Mouse (Mus musculus): ENCODE data around the gene Phf2. TPM values are rescaled to one million over a fixed set of nuclear protein-coding genes. Genes with fewer than 3 reads are reported as not detected.

Gene Phf2
- total and polyA plus RNA-seq, 2 experiments from 2014 or later = 5.1 to 26.0 TPM

GRCm38 (mm10) chr13:48911426-48911825 is 40.5 kb upstream of the Phf2 start:
- H3K27ac ChIP-seq (ENCODE audit: low read depth, low read length) = no peak overlapping the region
- H3K4me3 ChIP-seq (ENCODE audit: low read depth, low read length) = no peak overlapping the region
- H3K36me3 ChIP-seq (ENCODE audit: insufficient read depth, low read length) = peaks cover 34% of the 10 kb centered on the region
- H3K4me1 ChIP-seq (ENCODE audit: insufficient read depth, low read length) = no peaks in the 10 kb centered on the region
- TF ChIP-seq CTCF (IDR thresholded peaks at IDR 0.05) = no peak
- H3K4me2 ChIP-seq (ENCODE audit: low read depth, low read length, poor library complexity, severe bottlenecking) = no peak overlapping the region
- no peak overlapping the region for H3K9ac ChIP-seq (replicated peaks; ENCODE audit: low read length, poor library complexity, severe bottlenecking)
- no peak for DNase-seq (ENCODE audit: low spot score)
- no peaks in the 10 kb centered on the region for H3K9me3 ChIP-seq (ENCODE audit: low read length)
- H3K27me3 ChIP-seq (ENCODE audit: insufficient read depth, low read length) = no peaks in the 10 kb centered on the region
- ATAC-seq (ENCODE audit: low FRiP score) = no peak
- WGBS = 87% methylated on average over 7 of the region's 7 CpGs

- Histone ChIP-seq H3K9me3 (ENCODE audit: low read length) (no peaks in the 10 kb centered on the region), H3K36me3 (ENCODE audit: insufficient read depth, low read length) (peaks cover 43% of the 10 kb centered on the region), H3K27ac (ENCODE audit: low read depth, low read length) (no peak overlapping the region), H3K9ac (replicated peaks; ENCODE audit: low read length, poor library complexity, severe bottlenecking) (no peak overlapping the region), H3K27me3 (ENCODE audit: insufficient read depth, low read length) (no peaks in the 10 kb centered on the region), H3K4me3 (ENCODE audit: low read depth, low read length) (no peak overlapping the region), H3K4me1 (ENCODE audit: insufficient read depth, low read length) (no peaks in the 10 kb centered on the region), H3K4me2 (ENCODE audit: low read depth, low read length, poor library complexity, severe bottlenecking) (no peak overlapping the region)
- ATAC-seq (ENCODE audit: low FRiP score) (no peak), DNase-seq (ENCODE audit: low spot score) (no peak)
- 85% methylated on average over 2 of the region's 2 CpGs for WGBS
- TF ChIP-seq CTCF (IDR thresholded peaks at IDR 0.05) = no peak
These were observed 34.5 kb upstream of the Phf2 start for GRCm38 (mm10) chr13:48905458-48905857.

GRCm38 (mm10) chr13:48895376-48895775 is 24.5 kb upstream of the Phf2 start:
- peaks cover 40% of the 10 kb centered on the region for H3K36me3 ChIP-seq (ENCODE audit: insufficient read depth, low read length)
- no peaks in the 10 kb centered on the region for H3K27me3 ChIP-seq (ENCODE audit: insufficient read depth, low read length)
- H3K9ac ChIP-seq (replicated peaks; ENCODE audit: low read length, poor library complexity, severe bottlenecking) = no peak overlapping the region
- no peaks in the 10 kb centered on the region for H3K4me1 ChIP-seq (ENCODE audit: insufficient read depth, low read length)
- DNase-seq (ENCODE audit: low spot score) (no peak), ATAC-seq (ENCODE audit: low FRiP score) (no peak)
- H3K4me2 ChIP-seq (ENCODE audit: low read depth, low read length, poor library complexity, severe bottlenecking) = no peak overlapping the region
- no peaks in the 10 kb centered on the region for H3K9me3 ChIP-seq (ENCODE audit: low read length)
- TF ChIP-seq CTCF (IDR thresholded peaks at IDR 0.05) = no peak
- H3K4me3 ChIP-seq (ENCODE audit: low read depth, low read length) = no peak overlapping the region
- WGBS = 89% methylated on average over 5 of the region's 5 CpGs
- no peak overlapping the region for H3K27ac ChIP-seq (ENCODE audit: low read depth, low read length)

GRCm38 (mm10) chr13:48890260-48890960 is 19.5 kb upstream of the Phf2 start:
- Histone ChIP-seq H3K4me3 (ENCODE audit: low read depth, low read length) (no peak overlapping the region), H3K9me3 (ENCODE audit: low read length) (no peaks in the 10 kb centered on the region), H3K36me3 (ENCODE audit: insufficient read depth, low read length) (peaks cover 54% of the 10 kb centered on the region), H3K4me1 (ENCODE audit: insufficient read depth, low read length) (no peaks in the 10 kb centered on the region), H3K27me3 (ENCODE audit: insufficient read depth, low read length) (no peaks in the 10 kb centered on the region), H3K27ac (ENCODE audit: low read depth, low read length) (no peak overlapping the region), H3K4me2 (ENCODE audit: low read depth, low read length, poor library complexity, severe bottlenecking) (no peak overlapping the region), H3K9ac (replicated peaks; ENCODE audit: low read length, poor library complexity, severe bottlenecking) (no peak overlapping the region)
- 96% methylated on average over 4 of the region's 4 CpGs for WGBS
- no peak for TF ChIP-seq CTCF (IDR thresholded peaks at IDR 0.05)
- DNase-seq (ENCODE audit: low spot score) (no peak), ATAC-seq (ENCODE audit: low FRiP score) (no peak)

- no peaks in the 10 kb centered on the region for H3K9me3 ChIP-seq (ENCODE audit: low read length)
- ATAC-seq (ENCODE audit: low FRiP score) (peak; percentile 99), DNase-seq (ENCODE audit: low spot score) (peak; percentile 99)
- H3K9ac ChIP-seq (replicated peaks; ENCODE audit: low read length, poor library complexity, severe bottlenecking) = peak overlapping the region; percentile 81
- H3K27me3 ChIP-seq (ENCODE audit: insufficient read depth, low read length) = no peaks in the 10 kb centered on the region
- TF ChIP-seq CTCF (IDR thresholded peaks at IDR 0.05) = no peak
- peak overlapping the region; percentile 71 for H3K4me2 ChIP-seq (ENCODE audit: low read depth, low read length, poor library complexity, severe bottlenecking)
- peak overlapping the region; percentile 45 for H3K4me3 ChIP-seq (ENCODE audit: low read depth, low read length)
- H3K4me1 ChIP-seq (ENCODE audit: insufficient read depth, low read length) = peaks cover 4% of the 10 kb centered on the region; the same call in 1 of the 2 replicates
- H3K36me3 ChIP-seq (ENCODE audit: insufficient read depth, low read length) = peaks cover 22% of the 10 kb centered on the region
- peak overlapping the region; percentile 86 for H3K27ac ChIP-seq (ENCODE audit: low read depth, low read length)
- under 1% methylated on average over 36 of the region's 36 CpGs for WGBS
These were observed 7.6 kb upstream of the Phf2 start for GRCm38 (mm10) chr13:48878534-48878933.

- no peak for TF ChIP-seq CTCF (IDR thresholded peaks at IDR 0.05)
- ATAC-seq (ENCODE audit: low FRiP score) = no peak
- no peak for DNase-seq (ENCODE audit: low spot score)
These were observed 6.9 kb upstream of the Phf2 start for GRCm38 (mm10) chr13:48877805-48878204.

More at GRCm38 (mm10) chr13:48877805-48878204, 6.9 kb upstream of the Phf2 start:
- H3K9ac ChIP-seq (replicated peaks; ENCODE audit: low read length, poor library complexity, severe bottlenecking) = peak overlapping the region; percentile 81; the same call in 1 of the 2 replicates
- peaks cover 4% of the 10 kb centered on the region; the same call in 1 of the 2 replicates for H3K4me1 ChIP-seq (ENCODE audit: insufficient read depth, low read length)
- peaks cover 20% of the 10 kb centered on the region for H3K36me3 ChIP-seq (ENCODE audit: insufficient read depth, low read length)
- H3K4me2 ChIP-seq (ENCODE audit: low read depth, low read length, poor library complexity, severe bottlenecking) = peak overlapping the region; percentile 71
- no peaks in the 10 kb centered on the region for H3K9me3 ChIP-seq (ENCODE audit: low read length)
- H3K4me3 ChIP-seq (ENCODE audit: low read depth, low read length) = peak overlapping the region; percentile 45; the same call in 1 of the 2 replicates
- peak overlapping the region; percentile 86; the same call in 1 of the 2 replicates for H3K27ac ChIP-seq (ENCODE audit: low read depth, low read length)
- H3K27me3 ChIP-seq (ENCODE audit: insufficient read depth, low read length) = no peaks in the 10 kb centered on the region

Data from midbrain, postnatal 0 days (tissue).